ENCODE assay signal across 11 mouse cellular contexts in the genomic region with DNA sequence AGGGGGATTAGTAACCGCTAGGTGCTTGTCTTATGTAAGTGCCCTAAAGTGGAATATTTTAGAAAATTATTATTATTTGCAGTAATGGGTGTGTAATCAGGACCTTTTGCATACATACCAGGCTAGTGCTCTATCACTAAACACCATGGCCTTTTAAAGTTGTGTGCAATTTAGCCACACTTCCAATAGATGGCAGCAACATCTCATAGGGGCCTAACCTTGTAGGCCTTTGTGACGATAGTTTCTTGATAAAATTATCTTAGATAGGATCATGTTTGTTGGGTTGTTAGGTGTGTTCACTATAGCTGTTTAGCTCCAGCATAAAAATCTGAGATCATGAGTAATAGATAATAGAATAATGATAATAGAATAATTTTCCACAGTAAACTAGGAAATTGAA. TPM values are rescaled to one million over a fixed set of nuclear protein-coding genes. Genes with fewer than 3 reads are reported as not detected.
DNase-seq lines count a peak whose midpoint lies in the region; ATAC-seq and TF ChIP-seq lines count a peak whose summit lies in the region.
"Had no signal": no experiment of that assay in that cellular context is flagged by ENCODE, and none has a peak within 500 bp of the region (broad histone marks: within the 10 kb centered on the region; RNA-seq: fewer than 3 reads in every experiment).

No protein-coding gene starts in this region.

- no peaks in the 10 kb centered on the region for H3K4me1 ChIP-seq in forebrain, postnatal 0 days (ENCODE audit: insufficient read depth)
- H3K4me1 ChIP-seq: heart, embryonic 15.5 days; megakaryocyte, embryonic 14.5 days had no signal

- no peak overlapping the region for H3K4me3 ChIP-seq in gastrocnemius, adult 2 months
- H3K4me3 ChIP-seq in forebrain, postnatal 0 days (ENCODE audit: low read depth, low read length), result no peak overlapping the region
- H3K4me3 ChIP-seq: heart, embryonic 15.5 days; megakaryocyte, embryonic 14.5 days had no signal

- no peak overlapping the region for H3K4me2 ChIP-seq in forebrain, postnatal 0 days (ENCODE audit: low read depth)
- H3K4me2 ChIP-seq: heart, embryonic 15.5 days had no signal

- no peak overlapping the region for H3K27ac ChIP-seq in gastrocnemius, adult 2 months
- H3K27ac ChIP-seq in forebrain, postnatal 0 days (ENCODE audit: low read depth, low read length), result no peak overlapping the region
- H3K27ac ChIP-seq: heart, embryonic 15.5 days had no signal

- H3K9ac ChIP-seq in forebrain, postnatal 0 days, result no peak overlapping the region
- H3K9ac ChIP-seq: heart, embryonic 15.5 days had no signal

- no peaks in the 10 kb centered on the region for H3K36me3 ChIP-seq in forebrain, postnatal 0 days (ENCODE audit: insufficient read depth)
- H3K36me3 ChIP-seq: heart, embryonic 15.5 days had no signal

- ATAC-seq in forebrain, postnatal 0 days, result peak; percentile 58

- 28% methylated on average over 2 of the region's 2 CpGs for WGBS in forebrain, postnatal 0 days

- no peaks in the 10 kb centered on the region for H3K27me3 ChIP-seq in forebrain, postnatal 0 days (ENCODE audit: insufficient read depth, low read length)
- H3K27me3 ChIP-seq: heart, embryonic 15.5 days; megakaryocyte, embryonic 14.5 days had no signal

- intact Hi-C loops in gastrocnemius, adult 2 months (cut with DNase I), result no loop called here
- intact Hi-C loops in gastrocnemius, postnatal 14 days (cut with DNase I; ENCODE audit: low total_unique reads), result no loop called here

- no peaks in the 10 kb centered on the region for H3K9me3 ChIP-seq in forebrain, postnatal 0 days (ENCODE audit: low read length)
- H3K9me3 ChIP-seq: heart, embryonic 15.5 days; megakaryocyte, embryonic 14.5 days had no signal

- peak; percentile 58 for TF ChIP-seq CTCF in gastrocnemius, adult 2 months (IDR thresholded peaks at IDR 0.05)
- TF ChIP-seq CTCF in forebrain, postnatal 0 days (IDR thresholded peaks at IDR 0.05; ENCODE audit: low read depth), result peak; percentile 72

- DNase-seq in gastrocnemius, adult 2 months, result no peak
- no peak for DNase-seq in gastrocnemius, postnatal 14 days
- DNase-seq in right cerebral cortex, adult 2 months (ENCODE audit: low spot score in 2 of 2), result peak; percentile 36 to 44
- DNase-seq in right cerebral cortex, postnatal 36 days (ENCODE audit: low spot score in 2 of 2), result no peak
- DNase-seq in forebrain, postnatal 0 days, result peak; percentile 60
- DNase-seq in lung, postnatal 36 days, result peak; percentile 20
- no peak for DNase-seq in heart, adult 18-20 months
- no peak for DNase-seq in cerebellum, adult 11 months

RNA-seq across cellular contexts. Expression of gene Olfr76, which starts 11.3 kb away (rescaled TPM):
- total RNA-seq in gastrocnemius, adult 2 months (2021), result not detected
- not detected for total RNA-seq in gastrocnemius, postnatal 14 days (2021)
- total RNA-seq in forebrain, postnatal 0 days (2014; rRNA removed), result not detected in 2 replicates
- not detected in 2 replicates for polyA plus RNA-seq in forebrain, postnatal 0 days (2015; fragmentation: Nextera tagmentation; extraction: Ambion mirVana)
- not detected for total RNA-seq in heart, adult 18-20 months (2021)
- total RNA-seq: adrenal gland, adult 18-20 months had no signal
- polyA plus RNA-seq: heart, embryonic 15.5 days had no signal

RNA-seq across cellular contexts. Expression of gene Olfr1428, which starts 18.6 kb away (rescaled TPM):
- not detected for total RNA-seq in gastrocnemius, adult 2 months (2021)
- total RNA-seq in gastrocnemius, postnatal 14 days (2021), result not detected
- total RNA-seq in forebrain, postnatal 0 days (2014; rRNA removed), result not detected in 2 replicates
- not detected in 2 replicates for polyA plus RNA-seq in forebrain, postnatal 0 days (2015; fragmentation: Nextera tagmentation; extraction: Ambion mirVana)
- total RNA-seq in heart, adult 18-20 months (2021), result not detected
- total RNA-seq: adrenal gland, adult 18-20 months had no signal
- polyA plus RNA-seq: heart, embryonic 15.5 days had no signal

RNA-seq across cellular contexts. Expression of gene Olfr1427, which starts 31.2 kb away (rescaled TPM):
- not detected for total RNA-seq in gastrocnemius, adult 2 months (2021)
- not detected for total RNA-seq in gastrocnemius, postnatal 14 days (2021)
- not detected in 2 replicates for total RNA-seq in forebrain, postnatal 0 days (2014; rRNA removed)
- polyA plus RNA-seq in forebrain, postnatal 0 days (2015; fragmentation: Nextera tagmentation; extraction: Ambion mirVana), result not detected in 2 replicates
- total RNA-seq in heart, adult 18-20 months (2021), result not detected
- total RNA-seq: adrenal gland, adult 18-20 months had no signal
- polyA plus RNA-seq: heart, embryonic 15.5 days had no signal

RNA-seq across cellular contexts. Expression of gene Olfr1555-ps1, which starts 35.6 kb away (rescaled TPM):
- total RNA-seq in gastrocnemius, adult 2 months (2021), result not detected
- not detected for total RNA-seq in gastrocnemius, postnatal 14 days (2021)
- total RNA-seq in forebrain, postnatal 0 days (2014; rRNA removed), result not detected in 2 replicates
- not detected in 2 replicates for polyA plus RNA-seq in forebrain, postnatal 0 days (2015; fragmentation: Nextera tagmentation; extraction: Ambion mirVana)
- not detected for total RNA-seq in heart, adult 18-20 months (2021)
- total RNA-seq: adrenal gland, adult 18-20 months had no signal
- polyA plus RNA-seq: heart, embryonic 15.5 days had no signal

RNA-seq across cellular contexts. Expression of gene Olfr1426, which starts 42.5 kb away (rescaled TPM):
- not detected for total RNA-seq in gastrocnemius, adult 2 months (2021)
- not detected for total RNA-seq in gastrocnemius, postnatal 14 days (2021)
- total RNA-seq in forebrain, postnatal 0 days (2014; rRNA removed), result not detected in 2 replicates
- polyA plus RNA-seq in forebrain, postnatal 0 days (2015; fragmentation: Nextera tagmentation; extraction: Ambion mirVana), result not detected in 2 replicates
- total RNA-seq in heart, adult 18-20 months (2021), result not detected
- total RNA-seq: adrenal gland, adult 18-20 months had no signal
- polyA plus RNA-seq: heart, embryonic 15.5 days had no signal

Comparison
In these comparisons a context has a peak if more than half of its experiments do, and no peak if none do; other contexts are left out.
1. DNase-seq: peak in right cerebral cortex, adult 2 months (2 of 2), forebrain, postnatal 0 days (single experiment) and lung, postnatal 36 days (single experiment); none in gastrocnemius, adult 2 months (single experiment), gastrocnemius, postnatal 14 days (single experiment), right cerebral cortex, postnatal 36 days (0 of 2), heart, adult 18-20 months (0 of 2) and cerebellum, adult 11 months (single experiment).